Mouse (Mus musculus) liver, embryonic 16.5 days (tissue): ENCODE results near the gene Spata13. TPM values are rescaled to one million over a fixed set of nuclear protein-coding genes. Genes with fewer than 3 reads are reported as not detected.

Source experiments
- ATAC-seq: fragments of 200-750 bp; cut with Nextera tagmentation; 2 replicates; pipeline ENCODE4 v1.8.0; 2017; ENCODE audit warnings: low read depth, mild to moderate bottlenecking, moderate number of reproducible peaks, moderate library complexity
- H3K27ac ChIP-seq: fragments of 300-500 bp; sonication (generic); 2 replicates; pipeline ENCODE4 v1.5.1; 2014; ENCODE audit warnings: mild to moderate bottlenecking, low read length
- H3K27me3 ChIP-seq: fragments of 300-500 bp; sonication (generic); 2 replicates; pipeline ENCODE4 v1.6.1; 2014; ENCODE audit warnings: low read depth, low read length, mixed read lengths; ENCODE audit not compliant: control insufficient read depth, insufficient read depth
- H3K36me3 ChIP-seq: fragments of 300-500 bp; sonication (generic); 2 replicates; pipeline ENCODE4 v1.6.1; 2014; ENCODE audit warnings: mild to moderate bottlenecking; ENCODE audit not compliant: control insufficient read depth, insufficient read depth
- H3K4me1 ChIP-seq: fragments of 300-500 bp; sonication (generic); 2 replicates; pipeline ENCODE4 v1.6.1; 2014; ENCODE audit warnings: low read depth, low read length, mixed read lengths; ENCODE audit not compliant: control insufficient read depth
- H3K4me2 ChIP-seq: fragments of 300-500 bp; sonication (generic); 2 replicates; pipeline ENCODE4 v1.6.1; 2014; ENCODE audit warnings: low read depth, low read length, mixed read lengths
- H3K4me3 ChIP-seq: fragments of 300-500 bp; sonication (generic); 2 replicates; pipeline ENCODE4 v1.5.1; 2014; ENCODE audit warnings: low read depth, mild to moderate bottlenecking, low read length
- H3K9ac ChIP-seq: fragments of 300-500 bp; sonication (generic); 2 replicates; pipeline ENCODE4 v1.6.1; 2014; ENCODE audit warnings: low read depth, low read length
- H3K9me3 ChIP-seq: fragments of 300-500 bp; sonication (generic); replicated peaks from 2 replicates; pipeline ENCODE4 v1.6.1; 2016; ENCODE audit warnings: low read length; ENCODE audit not compliant: control insufficient read depth
- WGBS: fragments of 180-500 bp; shearing (Covaris S2); extraction: QIAGEN DNeasy Blood & Tissue Kit; methylation state at CpG from one replicate; pipeline ENCODE4 v1.1.7; 2014; ENCODE audit not compliant: insufficient replicate concordance; 5-methylcytosine and 5-hydroxymethylcytosine counted together
- polyA plus RNA-seq: library from polyadenylated mRNA; unstranded; fragments of >200 nt; fragmentation: Nextera tagmentation; extraction: Ambion mirVana; gene quantifications from 2 replicates; pipeline ENCODE4 v1.2.1, GENCODE M21; 2015

Spata13 gene
- polyA plus RNA-seq, 1 experiment from 2014 or later = 21.5 TPM

- peaks cover 24% of the 10 kb centered on the region for H3K36me3 ChIP-seq
- H3K4me3 ChIP-seq = no peak overlapping the region
- H3K4me1 ChIP-seq = no peaks in the 10 kb centered on the region
- no peaks in the 10 kb centered on the region for H3K27me3 ChIP-seq
- ATAC-seq = no peak
- 57% methylated on average over 12 of the region's 12 CpGs for WGBS
- H3K9me3 ChIP-seq = no peaks in the 10 kb centered on the region
- H3K9ac ChIP-seq = no peak overlapping the region
- H3K27ac ChIP-seq = peak overlapping the region; percentile 26; the same call in 1 of the 2 replicates
- H3K4me2 ChIP-seq = no peak overlapping the region
These were observed 116.1 kb downstream of the Spata13 start for GRCm38 (mm10) chr14:60749880-60750279.

- no peak overlapping the region for H3K9ac ChIP-seq
- H3K4me1 ChIP-seq = no peaks in the 10 kb centered on the region
- ATAC-seq = no peak
- H3K9me3 ChIP-seq = no peaks in the 10 kb centered on the region
- H3K27ac ChIP-seq = no peak overlapping the region
- H3K4me2 ChIP-seq = no peak overlapping the region
- 75% methylated on average over 16 of the region's 16 CpGs for WGBS
- no peak overlapping the region for H3K4me3 ChIP-seq
- H3K27me3 ChIP-seq = no peaks in the 10 kb centered on the region
- H3K36me3 ChIP-seq = peaks cover 30% of the 10 kb centered on the region
These were observed 117.8 kb downstream of the Spata13 start for GRCm38 (mm10) chr14:60751581-60751980.

GRCm38 (mm10) chr14:60752892-60753800 is 119.3 kb downstream of the Spata13 start:
- ATAC-seq = no peak
- Histone ChIP-seq H3K27ac (no peak overlapping the region), H3K4me1 (no peaks in the 10 kb centered on the region), H3K36me3 (peaks cover 27% of the 10 kb centered on the region), H3K27me3 (no peaks in the 10 kb centered on the region), H3K9ac (no peak overlapping the region), H3K4me2 (no peak overlapping the region), H3K9me3 (no peaks in the 10 kb centered on the region), H3K4me3 (no peak overlapping the region)
- WGBS = 79% methylated on average over 14 of the region's 14 CpGs

GRCm38 (mm10) chr14:60753801-60754126 is 120.0 kb downstream of the Spata13 start:
- Histone ChIP-seq H3K27ac (no peak overlapping the region), H3K9me3 (no peaks in the 10 kb centered on the region), H3K9ac (no peak overlapping the region), H3K4me1 (no peaks in the 10 kb centered on the region), H3K36me3 (peaks cover 27% of the 10 kb centered on the region), H3K27me3 (no peaks in the 10 kb centered on the region), H3K4me2 (no peak overlapping the region), H3K4me3 (no peak overlapping the region)
- ATAC-seq = no peak
- WGBS = 93% methylated on average over 10 of the region's 10 CpGs

GRCm38 (mm10) chr14:60754656-60755055 is 120.9 kb downstream of the Spata13 start:
- peaks cover 30% of the 10 kb centered on the region for H3K36me3 ChIP-seq
- no peaks in the 10 kb centered on the region for H3K9me3 ChIP-seq
- H3K4me1 ChIP-seq = no peaks in the 10 kb centered on the region
- H3K4me3 ChIP-seq = no peak overlapping the region
- H3K27me3 ChIP-seq = no peaks in the 10 kb centered on the region
- H3K9ac ChIP-seq = no peak overlapping the region
- H3K27ac ChIP-seq = no peak overlapping the region
- no peak for ATAC-seq
- H3K4me2 ChIP-seq = no peak overlapping the region
- WGBS = 94% methylated on average over 5 of the region's 5 CpGs

GRCm38 (mm10) chr14:60756271-60756670 is 122.5 kb downstream of the Spata13 start:
- Histone ChIP-seq H3K27ac (no peak overlapping the region), H3K4me2 (no peak overlapping the region), H3K27me3 (no peaks in the 10 kb centered on the region), H3K9me3 (no peaks in the 10 kb centered on the region), H3K4me3 (no peak overlapping the region), H3K4me1 (no peaks in the 10 kb centered on the region), H3K9ac (no peak overlapping the region), H3K36me3 (peaks cover 36% of the 10 kb centered on the region)
- no peak for ATAC-seq
- 82% methylated on average over 15 of the region's 15 CpGs for WGBS

- WGBS = 70% methylated on average over 8 of the region's 8 CpGs
- Histone ChIP-seq H3K9ac (no peak overlapping the region), H3K27me3 (no peaks in the 10 kb centered on the region)
These were observed 123.5 kb downstream of the Spata13 start for GRCm38 (mm10) chr14:60757265-60757664.

GRCm38 (mm10) chr14:60757722-60758121 is 123.9 kb downstream of the Spata13 start:
- H3K27me3 ChIP-seq = no peaks in the 10 kb centered on the region
- no peaks in the 10 kb centered on the region for H3K4me1 ChIP-seq
- H3K36me3 ChIP-seq = peaks cover 40% of the 10 kb centered on the region
- WGBS = 68% methylated on average over 7 of the region's 7 CpGs
- no peaks in the 10 kb centered on the region for H3K9me3 ChIP-seq
- H3K4me2 ChIP-seq = no peak overlapping the region
- no peak overlapping the region for H3K27ac ChIP-seq
- no peak for ATAC-seq
- H3K4me3 ChIP-seq = no peak overlapping the region
- H3K9ac ChIP-seq = no peak overlapping the region

More at GRCm38 (mm10) chr14:60757265-60757664, 123.5 kb downstream of the Spata13 start:
- no peaks in the 10 kb centered on the region for H3K4me1 ChIP-seq
- peaks cover 40% of the 10 kb centered on the region for H3K36me3 ChIP-seq
- ATAC-seq = peak; percentile 43; the same call in 1 of the 2 replicates
- no peak overlapping the region for H3K4me3 ChIP-seq
- no peak overlapping the region for H3K27ac ChIP-seq
- no peaks in the 10 kb centered on the region for H3K9me3 ChIP-seq
- H3K4me2 ChIP-seq = no peak overlapping the region

- WGBS = 76% methylated on average over 8 of the region's 8 CpGs
- H3K27ac ChIP-seq = no peak overlapping the region
- H3K27me3 ChIP-seq = no peaks in the 10 kb centered on the region
- peaks cover 40% of the 10 kb centered on the region for H3K36me3 ChIP-seq
- no peaks in the 10 kb centered on the region for H3K4me1 ChIP-seq
- ATAC-seq = no peak
- no peak overlapping the region for H3K9ac ChIP-seq
- H3K9me3 ChIP-seq = no peaks in the 10 kb centered on the region
- no peak overlapping the region for H3K4me2 ChIP-seq
- no peak overlapping the region for H3K4me3 ChIP-seq
These were observed 125.3 kb downstream of the Spata13 start for GRCm38 (mm10) chr14:60759097-60759496.
